Mouse (Mus musculus): ENCODE measurements around the gene Hsf4. TPM values are rescaled to one million over a fixed set of nuclear protein-coding genes. Genes with fewer than 3 reads are reported as not detected.
A peak's percentile ranks its signal among the peaks of the same experiment; 100 is the strongest.

Hsf4 gene
- polyA plus RNA-seq, 1 experiment from 2014 or later: 0.33 TPM

MicroRNAs within 50 kb of the gene (microRNA counts, 519-probe panel; counts per million panel counts)
- 2,235 counts per million, percentile 50 among the panel's probes with 10 or more counts for microRNA mmu-miR-328

Small RNA genes within 50 kb of the gene (microRNA-seq; reads per million reads assigned to microRNA genes)
- gene Gm27320 (ENCODE audit: borderline number of aligned reads) (not detected), gene Mir328 (ENCODE audit: borderline number of aligned reads) (172 reads per million, percentile 60 among the genes with 10 or more reads in this experiment)

Other genes with a start within 250 kb of the Hsf4 start
- gene Ces3a, start 221.2 kb upstream of the Hsf4 start, polyA plus RNA-seq (2015; fragmentation: Nextera tagmentation; extraction: Ambion mirVana): not detected in 2 replicates
- gene Ces3b, start 186.0 kb upstream of the Hsf4 start, polyA plus RNA-seq (2015; fragmentation: Nextera tagmentation; extraction: Ambion mirVana): not detected in 2 replicates
- not detected in 2 replicates for gene Ces4a, start 138.0 kb upstream of the Hsf4 start, polyA plus RNA-seq (2015; fragmentation: Nextera tagmentation; extraction: Ambion mirVana)
- gene Cbfb, start 99.1 kb upstream of the Hsf4 start, polyA plus RNA-seq (2015; fragmentation: Nextera tagmentation; extraction: Ambion mirVana): 79.1 and 81.6 TPM in 2 replicates
- 24.9 and 26.1 TPM in 2 replicates for gene D230025D16Rik, start 44.7 kb upstream of the Hsf4 start, polyA plus RNA-seq (2015; fragmentation: Nextera tagmentation; extraction: Ambion mirVana)
- gene B3gnt9, start 14.6 kb upstream of the Hsf4 start, polyA plus RNA-seq (2015; fragmentation: Nextera tagmentation; extraction: Ambion mirVana): 45.5 and 49.2 TPM in 2 replicates
- gene Tradd, start 5.2 kb upstream of the Hsf4 start, polyA plus RNA-seq (2015; fragmentation: Nextera tagmentation; extraction: Ambion mirVana): 27.4 and 28.8 TPM in 2 replicates
- gene Fbxl8, start 5.2 kb upstream of the Hsf4 start, polyA plus RNA-seq (2015; fragmentation: Nextera tagmentation; extraction: Ambion mirVana): 3.3 and 4.0 TPM in 2 replicates
- gene Nol3, start 6.3 kb downstream of the Hsf4 start, polyA plus RNA-seq (2015; fragmentation: Nextera tagmentation; extraction: Ambion mirVana): 3.6 and 4.4 TPM in 2 replicates
- 12.1 and 14.5 TPM in 2 replicates for gene 4931428F04Rik, start 20.1 kb downstream of the Hsf4 start, polyA plus RNA-seq (2015; fragmentation: Nextera tagmentation; extraction: Ambion mirVana)
- gene Exoc3l, start 26.3 kb downstream of the Hsf4 start, polyA plus RNA-seq (2015; fragmentation: Nextera tagmentation; extraction: Ambion mirVana): 10.2 and 11.0 TPM in 2 replicates
- 67.9 and 79.6 TPM in 2 replicates for gene E2f4, start 27.9 kb downstream of the Hsf4 start, polyA plus RNA-seq (2015; fragmentation: Nextera tagmentation; extraction: Ambion mirVana)
- 9.9 and 11.4 TPM in 2 replicates for gene Elmo3, start 35.8 kb downstream of the Hsf4 start, polyA plus RNA-seq (2015; fragmentation: Nextera tagmentation; extraction: Ambion mirVana)
- gene Lrrc29, start 56.5 kb downstream of the Hsf4 start, polyA plus RNA-seq (2015; fragmentation: Nextera tagmentation; extraction: Ambion mirVana): 1.6 and 2.0 TPM in 2 replicates
- gene Tmem208, start 56.6 kb downstream of the Hsf4 start, polyA plus RNA-seq (2015; fragmentation: Nextera tagmentation; extraction: Ambion mirVana): 131 TPM in 2 replicates
- 2.0 and 2.6 TPM in 2 replicates for gene Fhod1, start 78.2 kb downstream of the Hsf4 start, polyA plus RNA-seq (2015; fragmentation: Nextera tagmentation; extraction: Ambion mirVana)
- 2.6 and 3.4 TPM in 2 replicates for gene Slc9a5, start 79.0 kb downstream of the Hsf4 start, polyA plus RNA-seq (2015; fragmentation: Nextera tagmentation; extraction: Ambion mirVana)
- gene Plekhg4, start 103.5 kb downstream of the Hsf4 start, polyA plus RNA-seq (2015; fragmentation: Nextera tagmentation; extraction: Ambion mirVana): 0.25 and 0.45 TPM in 2 replicates
- gene Kctd19, start 143.7 kb downstream of the Hsf4 start, polyA plus RNA-seq (2015; fragmentation: Nextera tagmentation; extraction: Ambion mirVana): 0.05 TPM in 1 of 2 replicates, not detected in the other
- gene Lrrc36, start 143.8 kb downstream of the Hsf4 start, polyA plus RNA-seq (2015; fragmentation: Nextera tagmentation; extraction: Ambion mirVana): 1.1 and 2.6 TPM in 2 replicates
- 157 and 180 TPM in 2 replicates for gene Tppp3, start 201.7 kb downstream of the Hsf4 start, polyA plus RNA-seq (2015; fragmentation: Nextera tagmentation; extraction: Ambion mirVana)
- 55.4 and 59.8 TPM in 2 replicates for gene Zdhhc1, start 227.1 kb downstream of the Hsf4 start, polyA plus RNA-seq (2015; fragmentation: Nextera tagmentation; extraction: Ambion mirVana)
- 1.4 TPM in 2 replicates for gene Hsd11b2, start 249.0 kb downstream of the Hsf4 start, polyA plus RNA-seq (2015; fragmentation: Nextera tagmentation; extraction: Ambion mirVana)

Measured in embryonic facial prominence, embryonic 15.5 days (tissue).